Mouse (Mus musculus) hindbrain, embryonic 12.5 days (tissue): ENCODE results near the gene Bcat1. TPM values are rescaled to one million over a fixed set of nuclear protein-coding genes. Genes with fewer than 3 reads are reported as not detected.
A peak's percentile ranks its signal among the peaks of the same experiment; 100 is the strongest.

Experiments used
- ATAC-seq: fragments of 200-750 bp; cut with Nextera tagmentation; 2 replicates; pipeline ENCODE4 v1.8.0; 2017; ENCODE audit warnings: moderate TSS enrichment; ENCODE audit not compliant: low FRiP score
- H3K27ac ChIP-seq: fragments of 300-500 bp; sonication (generic); 2 replicates; pipeline ENCODE4 v1.5.1; 2016; ENCODE audit warnings: mild to moderate bottlenecking
- H3K27me3 ChIP-seq: fragments of 300-500 bp; sonication (generic); 2 replicates; pipeline ENCODE4 v1.6.1; 2016; ENCODE audit warnings: mild to moderate bottlenecking
- H3K36me3 ChIP-seq: fragments of 300-500 bp; sonication (generic); 2 replicates; pipeline ENCODE4 v1.6.1; 2016; ENCODE audit warnings: mild to moderate bottlenecking
- H3K4me1 ChIP-seq: fragments of 300-500 bp; sonication (generic); 2 replicates; pipeline ENCODE4 v1.6.1; 2016
- H3K4me2 ChIP-seq: fragments of 300-500 bp; sonication (generic); replicated peaks from 2 replicates; pipeline ENCODE4 v1.6.1; 2016; ENCODE audit warnings: mild to moderate bottlenecking
- H3K4me3 ChIP-seq: fragments of 300-500 bp; sonication (generic); 2 replicates; pipeline ENCODE4 v1.5.1; 2016; ENCODE audit warnings: mild to moderate bottlenecking
- H3K9ac ChIP-seq: fragments of 300-500 bp; sonication (generic); 2 replicates; pipeline ENCODE4 v1.6.1; 2016; ENCODE audit warnings: mild to moderate bottlenecking, moderate library complexity
- H3K9me3 ChIP-seq: fragments of 300-500 bp; sonication (generic); replicated peaks from 2 replicates; pipeline ENCODE4 v1.6.1; 2016; ENCODE audit warnings: mild to moderate bottlenecking
- WGBS: fragments of 180-500 bp; shearing (Covaris S2); methylation state at CpG from one replicate; pipeline ENCODE4 v1.1.7; 2016; 5-methylcytosine and 5-hydroxymethylcytosine counted together
- polyA plus RNA-seq: library from polyadenylated mRNA; unstranded; fragments of >200 nt; fragmentation: Nextera tagmentation; extraction: Ambion mirVana; gene quantifications from 2 replicates; pipeline ENCODE4 v1.2.1, GENCODE M21; 2016

Bcat1 gene
- polyA plus RNA-seq, 1 experiment from 2014 or later = 91.5 TPM

DNA sequence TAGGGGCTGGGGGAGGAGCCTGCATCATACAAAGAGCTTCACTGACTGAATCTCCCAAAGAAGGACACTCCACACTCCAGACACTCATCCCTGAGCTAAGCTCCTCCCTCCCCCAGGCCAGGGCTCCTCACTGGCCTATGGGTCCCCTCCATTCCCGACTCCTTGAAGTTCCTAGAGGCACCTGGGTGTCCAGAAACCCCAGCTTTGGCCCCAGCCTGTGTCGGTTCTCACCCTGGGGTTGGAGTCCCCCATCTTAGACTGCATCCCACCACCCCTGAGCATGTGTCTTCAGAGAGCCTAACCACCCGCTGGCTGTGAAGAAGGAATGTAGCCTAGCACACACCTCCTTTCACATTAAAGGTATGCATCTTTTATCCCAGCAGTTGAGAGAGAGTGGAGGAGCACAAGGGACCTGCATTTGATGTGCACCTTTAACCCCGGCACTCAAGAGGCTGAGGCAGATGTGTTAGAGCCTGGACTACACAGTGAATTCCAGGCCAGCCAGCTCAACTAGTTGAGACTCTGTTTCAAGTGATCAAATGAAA lies 10.6 kb downstream of the Bcat1 start:
- WGBS = 82% methylated on average over 4 of the region's 4 CpGs
- Histone ChIP-seq H3K4me3 (no peak overlapping the region), H3K27me3 (no peaks in the 10 kb centered on the region), H3K27ac (no peak overlapping the region), H3K4me2 (no peak overlapping the region), H3K36me3 (no peaks in the 10 kb centered on the region), H3K9me3 (no peaks in the 10 kb centered on the region), H3K9ac (no peak overlapping the region), H3K4me1 (peaks cover 4% of the 10 kb centered on the region; the same call in 1 of the 2 replicates)
- no peak for ATAC-seq

DNA sequence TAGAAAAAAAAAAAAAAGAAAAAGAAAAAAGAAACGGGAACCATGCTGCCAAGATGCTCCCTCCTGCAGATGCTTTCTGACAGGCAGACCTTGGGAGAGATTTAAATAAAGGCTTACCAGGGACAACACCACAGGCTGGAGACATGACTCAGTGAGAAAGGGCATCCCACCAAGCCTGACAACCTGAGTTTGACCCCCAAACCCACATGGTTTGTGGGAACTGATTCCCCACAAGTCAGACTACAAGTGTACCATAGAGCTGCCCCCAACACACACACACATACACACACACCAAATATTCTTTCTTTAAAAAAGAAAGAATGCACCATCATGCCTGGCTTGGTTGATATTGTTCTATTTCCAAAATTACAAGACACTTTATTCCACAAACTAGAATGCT lies 11.9 kb downstream of the Bcat1 start:
- no peak overlapping the region for H3K27ac ChIP-seq
- 33% methylated on average over 1 of the region's 1 CpGs for WGBS
- no peaks in the 10 kb centered on the region for H3K36me3 ChIP-seq
- peaks cover 4% of the 10 kb centered on the region; the same call in 1 of the 2 replicates for H3K4me1 ChIP-seq
- no peaks in the 10 kb centered on the region for H3K9me3 ChIP-seq
- H3K27me3 ChIP-seq = no peaks in the 10 kb centered on the region
- no peak overlapping the region for H3K4me3 ChIP-seq
- no peak overlapping the region for H3K4me2 ChIP-seq
- no peak overlapping the region for H3K9ac ChIP-seq
- ATAC-seq = no peak

DNA sequence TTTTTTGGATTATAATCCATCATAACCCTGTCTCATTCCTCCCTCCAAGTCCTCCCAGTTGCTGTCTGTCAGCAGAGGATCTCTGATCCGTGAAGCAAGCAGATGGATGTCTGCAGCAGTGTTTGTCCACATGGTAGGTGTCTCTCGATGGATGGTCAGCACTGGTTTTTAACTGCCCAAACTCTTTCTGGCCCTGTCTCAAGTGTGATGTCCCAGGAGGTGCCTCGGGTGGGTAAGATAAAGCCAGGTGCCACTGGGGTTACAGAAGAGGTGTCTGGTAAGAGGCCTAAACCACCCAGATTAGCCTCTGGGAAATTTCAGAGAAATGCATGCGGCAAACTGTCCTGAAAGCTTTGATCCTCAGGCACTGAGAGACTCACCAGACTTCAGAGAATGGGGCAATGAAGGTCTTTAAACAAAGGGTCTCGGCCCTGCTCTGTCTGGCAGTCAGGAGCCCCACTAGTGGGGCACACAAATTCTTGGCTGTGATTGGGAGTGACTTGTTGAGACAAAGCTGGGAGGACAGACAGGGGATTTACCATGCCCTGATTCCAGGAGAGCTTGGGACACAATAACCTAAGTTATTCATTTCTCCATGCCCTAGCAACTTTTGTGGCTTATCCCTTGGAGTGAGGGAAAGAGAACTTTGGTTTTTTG lies 12.6 kb downstream of the Bcat1 start:
- Histone ChIP-seq H3K9ac (no peak overlapping the region), H3K27ac (no peak overlapping the region), H3K4me2 (no peak overlapping the region), H3K27me3 (no peaks in the 10 kb centered on the region), H3K4me1 (peaks cover 4% of the 10 kb centered on the region; the same call in 1 of the 2 replicates), H3K36me3 (no peaks in the 10 kb centered on the region), H3K9me3 (no peaks in the 10 kb centered on the region), H3K4me3 (no peak overlapping the region)
- WGBS = 49% methylated on average over 5 of the region's 5 CpGs
- no peak for ATAC-seq

DNA sequence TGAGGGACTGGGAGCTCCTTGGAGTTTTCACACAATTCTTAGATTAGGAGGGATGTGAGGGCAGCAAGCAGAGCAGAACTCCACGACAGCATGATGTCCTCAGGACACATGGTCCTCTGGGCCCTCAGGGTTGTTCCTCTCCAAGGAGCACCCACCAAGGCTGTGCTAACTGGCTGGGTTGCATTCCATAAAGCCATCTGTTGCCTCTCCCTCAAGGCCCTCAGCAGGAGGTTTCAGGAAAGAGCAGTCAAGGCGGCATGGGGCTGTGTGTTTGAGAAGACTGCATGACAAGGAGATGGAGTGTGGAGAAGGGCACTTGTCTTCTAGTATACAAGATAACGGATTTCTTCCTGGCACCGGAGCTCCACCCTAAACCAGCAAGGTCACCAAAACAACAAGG lies 13.2 kb downstream of the Bcat1 start:
- Histone ChIP-seq H3K27me3 (no peaks in the 10 kb centered on the region), H3K36me3 (no peaks in the 10 kb centered on the region), H3K27ac (no peak overlapping the region), H3K4me3 (no peak overlapping the region), H3K9ac (no peak overlapping the region), H3K9me3 (no peaks in the 10 kb centered on the region), H3K4me1 (peaks cover 4% of the 10 kb centered on the region; the same call in 1 of the 2 replicates), H3K4me2 (no peak overlapping the region)
- ATAC-seq = no peak
- WGBS = 61% methylated on average over 4 of the region's 4 CpGs

DNA sequence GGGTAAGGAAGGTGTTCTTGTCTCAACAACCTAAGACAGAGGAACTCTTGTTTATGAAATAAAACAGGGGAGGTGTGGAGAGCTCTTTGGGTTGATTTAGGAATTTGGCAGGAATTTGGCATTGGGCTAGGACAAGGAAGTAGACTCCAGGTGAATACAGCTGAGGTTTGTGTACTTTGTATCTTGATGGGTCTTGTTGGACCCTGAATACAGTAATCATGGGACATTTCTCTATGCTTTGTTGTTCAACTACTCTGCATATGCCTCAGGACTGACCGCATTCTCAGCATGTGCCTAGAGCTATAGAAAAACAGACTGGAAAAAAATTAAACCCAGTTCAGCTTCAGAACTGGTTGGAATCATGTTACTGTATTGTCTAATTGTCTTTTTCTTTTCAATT lies 14.6 kb downstream of the Bcat1 start:
- Histone ChIP-seq H3K9me3 (no peaks in the 10 kb centered on the region), H3K27ac (no peak overlapping the region), H3K4me1 (peaks cover 4% of the 10 kb centered on the region; the same call in 1 of the 2 replicates), H3K27me3 (no peaks in the 10 kb centered on the region), H3K9ac (no peak overlapping the region), H3K4me2 (no peak overlapping the region), H3K36me3 (no peaks in the 10 kb centered on the region), H3K4me3 (no peak overlapping the region)
- WGBS = 94% methylated on average over 1 of the region's 1 CpGs
- ATAC-seq = no peak

DNA sequence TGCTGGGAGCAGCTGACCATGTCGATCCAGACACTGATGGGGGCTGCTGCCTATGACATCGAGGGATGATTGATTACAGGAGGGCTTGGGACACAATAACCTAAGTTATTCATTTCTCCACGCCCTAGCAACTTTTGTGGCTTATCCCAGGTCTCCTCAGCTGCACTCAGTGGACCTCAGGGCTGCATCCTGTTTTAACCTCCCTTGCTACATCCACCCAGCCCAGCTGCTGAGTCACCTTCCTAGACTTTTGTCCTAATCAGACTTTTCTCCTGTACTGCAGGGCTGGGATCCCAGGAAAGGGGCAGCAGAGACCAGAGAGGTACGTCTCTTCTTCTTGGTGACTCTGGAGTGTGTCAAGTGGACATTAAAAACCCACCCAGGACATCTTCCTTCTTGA lies 19.9 kb downstream of the Bcat1 start:
- H3K27ac ChIP-seq = no peak overlapping the region
- H3K4me3 ChIP-seq = no peak overlapping the region
- no peaks in the 10 kb centered on the region for H3K9me3 ChIP-seq
- peaks cover 8% of the 10 kb centered on the region for H3K4me1 ChIP-seq
- ATAC-seq = no peak
- H3K4me2 ChIP-seq = no peak overlapping the region
- no peak overlapping the region for H3K9ac ChIP-seq
- H3K36me3 ChIP-seq = no peaks in the 10 kb centered on the region
- 83% methylated on average over 4 of the region's 4 CpGs for WGBS
- H3K27me3 ChIP-seq = no peaks in the 10 kb centered on the region

DNA sequence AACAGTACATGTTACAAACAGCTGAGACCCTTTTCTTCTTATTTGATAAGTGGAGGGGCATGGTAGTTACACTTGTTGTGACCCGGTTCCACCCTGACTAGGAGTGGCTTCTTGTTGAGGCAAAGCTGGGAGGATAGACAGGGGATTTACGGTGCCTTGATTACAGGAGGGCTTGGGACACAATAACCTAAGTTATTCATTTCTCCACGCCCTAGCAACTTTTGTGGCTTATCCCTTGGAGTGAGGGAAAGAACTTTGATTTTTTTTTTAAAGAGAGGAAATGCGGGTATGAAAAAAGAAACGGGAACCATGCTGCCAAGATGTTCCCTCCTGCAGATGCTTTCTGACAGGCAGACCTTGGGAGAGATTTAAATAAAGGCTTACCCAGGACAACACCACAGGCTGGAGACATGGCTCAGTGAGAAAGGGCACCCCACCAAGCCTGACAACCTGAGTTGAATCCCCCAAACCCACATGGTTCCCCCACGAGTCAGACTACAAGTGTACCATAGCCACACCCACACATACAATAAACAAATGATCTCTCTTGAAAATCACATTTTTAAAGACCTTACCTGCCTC lies 20.6 kb downstream of the Bcat1 start:
- Histone ChIP-seq H3K4me3 (no peak overlapping the region), H3K9ac (no peak overlapping the region), H3K4me1 (peaks cover 13% of the 10 kb centered on the region), H3K9me3 (no peaks in the 10 kb centered on the region), H3K36me3 (no peaks in the 10 kb centered on the region), H3K27me3 (no peaks in the 10 kb centered on the region), H3K27ac (no peak overlapping the region), H3K4me2 (no peak overlapping the region)
- 62% methylated on average over 6 of the region's 6 CpGs for WGBS
- no peak for ATAC-seq

DNA sequence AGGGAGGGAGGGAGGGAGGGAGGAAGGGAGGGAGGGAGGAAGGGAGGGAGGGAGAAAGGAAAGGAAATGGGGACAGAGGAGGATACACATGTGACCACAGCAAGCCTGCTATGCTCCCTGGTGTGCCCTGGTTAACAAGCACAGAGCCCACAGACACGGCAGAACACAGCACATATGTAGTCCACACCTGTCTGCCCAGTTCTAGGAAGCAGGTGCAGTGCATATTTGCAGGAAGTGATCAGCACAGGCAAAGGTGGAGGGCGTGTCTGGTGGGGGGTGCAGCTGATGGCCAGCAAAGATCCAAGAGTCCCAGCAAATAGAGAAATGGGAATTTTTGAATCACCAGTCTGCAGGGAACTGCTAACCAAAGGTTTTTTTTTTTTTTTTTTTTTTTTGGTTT lies 23.3 kb downstream of the Bcat1 start:
- H3K9ac ChIP-seq = no peak overlapping the region
- no peak overlapping the region for H3K4me2 ChIP-seq
- H3K4me3 ChIP-seq = no peak overlapping the region
- no peaks in the 10 kb centered on the region for H3K27me3 ChIP-seq
- H3K4me1 ChIP-seq = peaks cover 19% of the 10 kb centered on the region
- H3K36me3 ChIP-seq = no peaks in the 10 kb centered on the region
- no peaks in the 10 kb centered on the region for H3K9me3 ChIP-seq
- ATAC-seq = no peak
- 78% methylated on average over 2 of the region's 2 CpGs for WGBS
- no peak overlapping the region for H3K27ac ChIP-seq

DNA sequence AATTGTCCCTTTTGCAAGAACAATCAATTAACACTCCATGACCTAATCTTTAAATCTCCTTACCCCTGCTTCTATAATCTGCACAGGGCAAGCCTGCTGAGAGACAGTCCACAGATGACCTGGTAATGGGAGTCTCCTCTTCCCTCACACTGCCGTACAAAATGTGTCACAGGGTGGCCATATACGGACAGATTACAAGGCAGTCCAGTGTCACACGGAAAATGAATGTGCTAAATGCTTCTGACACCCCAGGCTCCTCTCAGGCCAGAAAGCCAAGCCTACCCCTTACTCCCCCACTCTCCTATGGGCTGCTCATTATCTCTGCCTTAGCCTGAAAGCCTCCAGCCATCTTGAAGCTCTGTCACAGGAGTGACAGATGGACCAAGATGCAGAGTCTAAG lies 25.1 kb downstream of the Bcat1 start:
- H3K4me2 ChIP-seq = no peak overlapping the region
- no peak overlapping the region for H3K4me3 ChIP-seq
- H3K9ac ChIP-seq = no peak overlapping the region
- peaks cover 26% of the 10 kb centered on the region for H3K4me1 ChIP-seq
- H3K36me3 ChIP-seq = no peaks in the 10 kb centered on the region
- H3K27ac ChIP-seq = no peak overlapping the region
- H3K9me3 ChIP-seq = no peaks in the 10 kb centered on the region
- no peaks in the 10 kb centered on the region for H3K27me3 ChIP-seq
- ATAC-seq = no peak
- WGBS = 33% methylated on average over 3 of the region's 3 CpGs

DNA sequence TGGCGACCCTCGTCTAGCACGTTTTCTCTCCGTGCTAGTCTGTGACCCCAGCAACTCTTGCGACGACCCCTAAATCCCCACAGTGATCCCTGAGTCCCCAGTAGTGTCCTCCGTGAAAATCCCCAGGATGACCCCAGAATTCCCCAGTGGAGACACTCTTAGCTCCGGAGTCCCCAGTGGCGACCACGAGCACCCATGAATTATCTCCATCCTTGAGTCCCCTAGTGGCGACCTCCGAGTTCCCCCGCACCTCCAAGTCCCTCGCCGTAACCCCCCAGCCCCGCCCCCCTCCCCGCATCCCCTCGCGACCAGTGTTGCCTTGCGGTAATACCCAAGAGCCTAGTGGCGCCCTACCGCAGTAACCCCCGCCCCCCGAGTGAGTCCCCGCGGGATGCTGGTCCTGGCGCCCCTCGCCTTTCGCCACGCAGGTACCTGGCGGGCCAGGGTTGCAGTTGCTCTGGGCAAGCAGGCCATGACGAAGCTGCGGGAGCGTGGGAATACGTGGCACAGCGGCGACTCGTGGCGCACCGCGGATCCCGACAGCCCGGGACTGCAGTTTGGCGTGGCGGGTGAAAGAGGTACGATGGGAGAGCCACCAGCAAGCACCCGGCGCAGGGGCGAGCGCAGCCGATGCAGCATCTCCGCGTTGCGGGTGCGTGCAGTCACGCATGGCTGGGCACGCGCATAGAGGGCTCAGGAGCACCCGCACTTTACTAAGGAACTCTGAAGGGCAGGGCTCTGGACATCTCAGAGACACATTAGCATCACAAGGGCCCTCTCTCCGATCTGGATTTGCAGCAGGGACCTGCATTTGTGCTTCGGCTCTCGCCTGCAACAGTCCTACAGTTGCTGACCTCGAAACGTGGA lies 27.6 kb downstream of the Bcat1 start:
- no peaks in the 10 kb centered on the region for H3K9me3 ChIP-seq
- H3K36me3 ChIP-seq = no peaks in the 10 kb centered on the region
- peak; percentile 29 for ATAC-seq
- peak overlapping the region; percentile 76 for H3K27ac ChIP-seq
- no peaks in the 10 kb centered on the region for H3K27me3 ChIP-seq
- 1% methylated on average over 64 of the region's 64 CpGs for WGBS
- H3K4me2 ChIP-seq = peak overlapping the region; percentile 97
- peak overlapping the region; percentile 59 for H3K4me3 ChIP-seq
- H3K4me1 ChIP-seq = peaks cover 37% of the 10 kb centered on the region
- H3K9ac ChIP-seq = peak overlapping the region; percentile 73

DNA sequence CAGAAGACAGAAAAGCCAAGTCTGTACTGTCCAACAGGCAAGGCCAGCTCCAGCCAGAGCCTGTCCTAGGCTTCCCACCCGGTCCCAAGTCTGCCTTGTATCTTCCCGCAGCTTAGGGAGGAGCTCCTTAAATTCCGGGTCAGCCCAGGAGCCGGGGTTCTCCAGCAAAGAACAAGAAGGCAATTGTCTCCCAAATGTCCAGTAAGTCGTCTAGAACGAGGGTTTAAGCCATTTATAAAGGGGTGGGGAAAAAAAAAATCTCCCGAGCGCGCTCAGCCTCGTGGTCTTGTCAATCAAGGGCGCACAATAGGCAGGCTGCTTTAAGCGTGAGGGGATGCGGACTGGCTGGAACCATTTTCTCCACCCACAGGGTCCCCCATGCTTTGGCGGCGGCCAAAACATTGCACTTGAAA lies 28.5 kb downstream of the Bcat1 start:
- under 1% methylated on average over 15 of the region's 15 CpGs for WGBS
- H3K27me3 ChIP-seq = no peaks in the 10 kb centered on the region
- peak overlapping the region; percentile 76 for H3K27ac ChIP-seq
- peak overlapping the region; percentile 73 for H3K9ac ChIP-seq
- H3K36me3 ChIP-seq = no peaks in the 10 kb centered on the region
- no peaks in the 10 kb centered on the region for H3K9me3 ChIP-seq
- peaks cover 39% of the 10 kb centered on the region for H3K4me1 ChIP-seq
- peak overlapping the region; percentile 97 for H3K4me2 ChIP-seq
- peak overlapping the region; percentile 59 for H3K4me3 ChIP-seq
- peak; percentile 66 for ATAC-seq

DNA sequence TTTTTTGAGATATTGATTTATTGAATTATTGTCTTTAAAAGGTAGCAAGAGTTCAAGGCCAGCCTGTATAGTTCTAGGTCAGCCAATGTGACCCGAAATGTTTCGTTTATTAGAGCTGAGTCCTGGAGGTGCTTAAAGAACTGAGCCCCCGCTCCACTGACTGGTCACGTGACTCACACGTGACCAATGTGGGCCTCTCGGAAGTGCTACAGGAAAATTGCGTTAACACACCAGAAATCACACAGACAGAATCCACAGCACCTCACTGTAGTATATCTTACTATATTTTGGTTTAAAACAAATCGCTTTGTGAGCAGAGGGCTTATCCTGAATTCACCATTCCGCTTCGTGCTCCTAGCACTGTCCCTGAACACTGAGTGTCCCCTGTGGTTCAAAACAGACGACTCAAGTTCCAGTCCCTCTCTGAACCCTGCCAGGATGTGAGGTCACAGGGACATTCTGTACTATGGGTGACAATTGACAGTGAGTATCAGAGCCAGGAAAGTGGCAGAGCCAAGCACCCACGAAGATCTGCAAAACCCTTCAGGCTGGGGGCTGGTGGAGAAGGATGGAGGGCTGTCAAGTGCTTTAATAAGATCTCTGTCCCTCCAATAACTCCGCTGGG lies 29.6 kb downstream of the Bcat1 start:
- peaks cover 42% of the 10 kb centered on the region for H3K4me1 ChIP-seq
- peak overlapping the region; percentile 7; the same call in 1 of the 2 replicates for H3K27ac ChIP-seq
- H3K9ac ChIP-seq = peak overlapping the region; percentile 73
- peak overlapping the region; percentile 97 for H3K4me2 ChIP-seq
- no peaks in the 10 kb centered on the region for H3K9me3 ChIP-seq
- WGBS = 71% methylated on average over 13 of the region's 13 CpGs
- peak overlapping the region; percentile 59 for H3K4me3 ChIP-seq
- no peaks in the 10 kb centered on the region for H3K36me3 ChIP-seq
- no peaks in the 10 kb centered on the region for H3K27me3 ChIP-seq
- no peak for ATAC-seq
